Mouse (Mus musculus): Measurements from ENCODE around the gene Klhl29. TPM values are rescaled to one million over a fixed set of nuclear protein-coding genes. Genes with fewer than 3 reads are reported as not detected.

Gene Klhl29
- polyA plus RNA-seq, 1 experiment from 2014 or later: 3.4 TPM

DNA sequence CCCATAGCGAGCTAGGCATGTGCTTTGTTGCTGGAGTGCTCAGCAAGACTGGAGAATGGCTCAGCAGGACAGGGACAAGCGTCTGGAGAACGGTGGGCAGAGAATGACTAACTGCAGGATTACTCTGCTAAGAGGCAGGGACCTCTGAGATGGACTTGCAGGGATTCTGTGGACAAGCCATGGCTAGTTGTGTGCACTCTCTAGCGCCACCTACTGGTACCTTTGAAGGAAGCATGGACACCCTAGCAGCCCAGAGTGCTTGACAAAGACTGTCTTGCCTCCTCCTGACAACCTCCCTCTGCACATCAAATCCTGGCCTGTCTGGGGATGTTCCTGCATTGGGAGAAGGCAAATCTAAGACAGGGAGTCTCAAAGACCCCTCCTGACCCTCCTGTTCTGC, 239.2 kb downstream of the Klhl29 start:
- Histone ChIP-seq H3K4me1 (ENCODE audit: control insufficient read depth, insufficient read depth, low read length) (no peaks in the 10 kb centered on the region), H3K4me2 (replicated peaks; ENCODE audit: low read depth, low read length) (no peak overlapping the region), H3K36me3 (ENCODE audit: control insufficient read depth, insufficient read depth, low read length) (no peaks in the 10 kb centered on the region), H3K4me3 (ENCODE audit: low read depth, low read length) (no peak overlapping the region), H3K27me3 (ENCODE audit: control insufficient read depth, insufficient read depth, low read length) (no peaks in the 10 kb centered on the region), H3K9ac (replicated peaks; ENCODE audit: low read depth, low read length) (no peak overlapping the region), H3K27ac (ENCODE audit: low read length) (no peak overlapping the region), H3K9me3 (ENCODE audit: control insufficient read depth, low read depth, low read length) (no peaks in the 10 kb centered on the region)
- WGBS: 35% methylated on average over 4 of the region's 4 CpGs
- no peak for ATAC-seq (ENCODE audit: insufficient number of reproducible peaks, insufficient read depth, low FRiP score, low read depth)

DNA sequence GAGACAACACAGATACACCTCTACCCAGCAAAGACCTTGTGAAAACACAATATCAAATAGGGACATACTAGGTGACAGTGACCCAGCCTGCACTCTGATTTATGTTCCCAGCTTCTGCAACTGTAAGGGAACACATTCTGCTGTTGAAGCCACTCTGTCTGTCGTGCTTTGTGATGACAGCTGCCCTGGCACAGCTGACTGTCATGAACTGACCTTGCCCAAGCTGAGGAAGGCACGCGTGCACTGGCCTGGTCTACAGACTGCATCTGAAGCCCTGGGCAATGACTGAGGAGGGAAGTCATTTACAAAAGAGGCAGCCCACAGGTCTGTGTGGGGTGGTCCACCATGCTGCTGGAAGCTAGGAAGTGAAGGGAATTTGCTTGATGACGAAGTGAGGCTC, 246.3 kb downstream of the Klhl29 start:
- Histone ChIP-seq H3K27me3 (ENCODE audit: control insufficient read depth, insufficient read depth, low read length) (no peaks in the 10 kb centered on the region), H3K27ac (ENCODE audit: low read length) (no peak overlapping the region), H3K9ac (replicated peaks; ENCODE audit: low read depth, low read length) (no peak overlapping the region), H3K4me1 (ENCODE audit: control insufficient read depth, insufficient read depth, low read length) (no peaks in the 10 kb centered on the region), H3K9me3 (ENCODE audit: control insufficient read depth, low read depth, low read length) (no peaks in the 10 kb centered on the region), H3K4me3 (ENCODE audit: low read depth, low read length) (no peak overlapping the region), H3K36me3 (ENCODE audit: control insufficient read depth, insufficient read depth, low read length) (no peaks in the 10 kb centered on the region; the same call in 1 of the 2 replicates), H3K4me2 (replicated peaks; ENCODE audit: low read depth, low read length) (no peak overlapping the region)
- ATAC-seq (ENCODE audit: insufficient number of reproducible peaks, insufficient read depth, low FRiP score, low read depth): no peak
- WGBS: 88% methylated on average over 4 of the region's 4 CpGs

DNA sequence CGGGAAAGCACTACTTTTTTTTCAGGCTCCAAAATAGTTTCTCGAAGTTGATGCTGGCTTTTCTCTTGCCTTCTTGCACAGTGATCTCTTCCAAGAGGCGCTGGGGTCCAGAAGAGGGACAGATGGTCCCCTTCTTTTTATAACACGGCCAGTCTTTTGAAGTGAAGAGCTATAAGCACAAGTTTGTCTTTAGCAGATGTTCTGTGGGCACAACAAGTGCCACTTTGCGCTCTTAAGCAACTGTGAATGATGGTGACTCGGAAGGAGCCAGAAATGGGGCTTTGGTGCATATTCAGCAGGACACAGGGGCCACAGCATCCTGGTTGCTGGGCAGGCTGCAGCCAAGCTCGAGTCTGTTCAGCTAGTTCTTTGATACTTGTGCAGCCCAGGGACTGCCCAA, 249.6 kb downstream of the Klhl29 start:
- Histone ChIP-seq H3K27ac (ENCODE audit: low read length) (no peak overlapping the region), H3K36me3 (ENCODE audit: control insufficient read depth, insufficient read depth, low read length) (no peaks in the 10 kb centered on the region; the same call in 1 of the 2 replicates), H3K4me3 (ENCODE audit: low read depth, low read length) (no peak overlapping the region), H3K4me1 (ENCODE audit: control insufficient read depth, insufficient read depth, low read length) (0 out of 2 replicates have a peak, but pooled peaks cover 4% of the 10 kb centered on the region), H3K27me3 (ENCODE audit: control insufficient read depth, insufficient read depth, low read length) (no peaks in the 10 kb centered on the region), H3K9ac (replicated peaks; ENCODE audit: low read depth, low read length) (no peak overlapping the region), H3K4me2 (replicated peaks; ENCODE audit: low read depth, low read length) (no peak overlapping the region), H3K9me3 (ENCODE audit: control insufficient read depth, low read depth, low read length) (no peaks in the 10 kb centered on the region)
- WGBS: 77% methylated on average over 7 of the region's 7 CpGs
- ATAC-seq (ENCODE audit: insufficient number of reproducible peaks, insufficient read depth, low FRiP score, low read depth): no peak

DNA sequence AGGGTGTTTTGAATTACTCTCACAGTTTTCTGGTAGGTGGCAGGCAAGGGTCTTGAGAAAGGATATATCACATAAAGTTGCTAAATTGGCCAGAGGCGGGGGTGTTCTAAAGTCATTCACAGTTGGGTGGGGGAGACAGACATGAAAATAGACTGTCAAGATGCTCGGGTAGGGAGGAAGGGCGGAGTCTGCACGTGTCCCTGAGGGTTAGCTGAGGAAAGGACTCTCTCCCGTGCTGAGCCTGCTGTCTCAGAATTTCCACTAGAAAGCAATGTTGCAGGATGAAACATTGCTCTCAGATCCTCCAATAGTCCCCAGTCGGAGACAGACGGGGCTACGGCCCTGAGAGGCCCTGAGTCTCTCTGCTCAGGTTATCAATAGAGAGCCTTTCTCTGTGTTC, 252.5 kb downstream of the Klhl29 start:
- Histone ChIP-seq H3K4me1 (ENCODE audit: control insufficient read depth, insufficient read depth, low read length) (peaks cover 8% of the 10 kb centered on the region; the same call in 1 of the 2 replicates), H3K27me3 (ENCODE audit: control insufficient read depth, insufficient read depth, low read length) (no peaks in the 10 kb centered on the region), H3K4me2 (replicated peaks; ENCODE audit: low read depth, low read length) (no peak overlapping the region), H3K27ac (ENCODE audit: low read length) (no peak overlapping the region), H3K9ac (replicated peaks; ENCODE audit: low read depth, low read length) (no peak overlapping the region), H3K36me3 (ENCODE audit: control insufficient read depth, insufficient read depth, low read length) (no peaks in the 10 kb centered on the region; the same call in 1 of the 2 replicates), H3K9me3 (ENCODE audit: control insufficient read depth, low read depth, low read length) (no peaks in the 10 kb centered on the region), H3K4me3 (ENCODE audit: low read depth, low read length) (no peak overlapping the region)
- 52% methylated on average over 8 of the region's 8 CpGs for WGBS
- no peak for ATAC-seq (ENCODE audit: insufficient number of reproducible peaks, insufficient read depth, low FRiP score, low read depth)

DNA sequence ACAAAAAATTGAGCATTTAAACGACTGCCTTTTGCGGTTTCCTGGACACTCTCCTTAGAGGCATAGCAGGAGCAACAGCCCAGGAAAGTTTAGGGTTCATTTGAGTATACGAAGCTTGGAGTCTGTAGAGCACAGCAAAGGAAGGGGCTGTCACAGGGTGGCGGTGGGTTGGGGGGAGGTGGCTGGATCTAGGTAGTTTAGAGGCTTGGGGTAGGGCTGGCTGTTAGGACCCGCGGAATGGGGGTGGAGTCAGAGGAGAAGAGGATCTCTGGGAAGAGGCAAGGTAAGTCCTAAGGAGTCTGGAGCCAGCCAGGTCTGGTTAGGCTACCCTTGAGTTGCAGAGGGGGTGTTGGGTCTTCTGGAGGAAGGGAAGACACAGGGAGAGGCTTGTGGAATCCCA, 255.2 kb downstream of the Klhl29 start:
- no peak overlapping the region for H3K4me3 ChIP-seq (ENCODE audit: low read depth, low read length)
- ATAC-seq (ENCODE audit: insufficient number of reproducible peaks, insufficient read depth, low FRiP score, low read depth): peak; percentile 11; the same call in 1 of the 2 replicates

DNA sequence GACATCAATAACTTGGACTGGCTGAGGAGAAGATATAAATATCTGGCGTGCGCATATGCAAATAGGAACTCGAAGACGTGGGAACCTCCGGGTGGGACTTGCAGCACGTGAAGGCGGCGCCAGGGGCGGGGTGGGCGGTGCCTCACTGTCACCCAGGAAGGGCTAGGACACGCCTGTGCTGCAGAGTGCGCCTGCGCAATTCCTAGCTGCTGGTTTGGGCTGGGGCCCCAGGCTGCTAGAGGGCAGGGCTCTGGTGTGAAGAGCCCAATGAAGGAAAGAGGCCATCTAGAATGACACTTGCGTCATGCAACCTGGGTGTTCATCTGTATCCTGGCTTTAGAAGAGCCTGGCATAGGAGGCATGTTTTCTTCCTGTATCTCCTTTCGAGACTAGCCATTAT, 255.8 kb downstream of the Klhl29 start:
- 14% methylated on average over 15 of the region's 15 CpGs for WGBS
- H3K4me2 ChIP-seq (replicated peaks; ENCODE audit: low read depth, low read length): peak overlapping the region; percentile 36
- ATAC-seq (ENCODE audit: insufficient number of reproducible peaks, insufficient read depth, low FRiP score, low read depth): peak; percentile 90
- peak overlapping the region; percentile 17; the same call in 1 of the 2 replicates for H3K4me3 ChIP-seq (ENCODE audit: low read depth, low read length)
- no peak overlapping the region for H3K9ac ChIP-seq (replicated peaks; ENCODE audit: low read depth, low read length)
- H3K9me3 ChIP-seq (ENCODE audit: control insufficient read depth, low read depth, low read length): no peaks in the 10 kb centered on the region
- H3K4me1 ChIP-seq (ENCODE audit: control insufficient read depth, insufficient read depth, low read length): peaks cover 8% of the 10 kb centered on the region; the same call in 1 of the 2 replicates
- no peak overlapping the region for H3K27ac ChIP-seq (ENCODE audit: low read length)
- H3K27me3 ChIP-seq (ENCODE audit: control insufficient read depth, insufficient read depth, low read length): no peaks in the 10 kb centered on the region
- no peaks in the 10 kb centered on the region for H3K36me3 ChIP-seq (ENCODE audit: control insufficient read depth, insufficient read depth, low read length)

More for the DNA sequence above, 255.2 kb downstream of the Klhl29 start:
- H3K36me3 ChIP-seq (ENCODE audit: control insufficient read depth, insufficient read depth, low read length): no peaks in the 10 kb centered on the region
- no peaks in the 10 kb centered on the region for H3K27me3 ChIP-seq (ENCODE audit: control insufficient read depth, insufficient read depth, low read length)
- H3K9me3 ChIP-seq (ENCODE audit: control insufficient read depth, low read depth, low read length): no peaks in the 10 kb centered on the region
- H3K4me2 ChIP-seq (replicated peaks; ENCODE audit: low read depth, low read length): peak overlapping the region; percentile 36; the same call in 1 of the 2 replicates
- H3K27ac ChIP-seq (ENCODE audit: low read length): no peak overlapping the region
- 45% methylated on average over 6 of the region's 6 CpGs for WGBS
- H3K4me1 ChIP-seq (ENCODE audit: control insufficient read depth, insufficient read depth, low read length): peaks cover 8% of the 10 kb centered on the region; the same call in 1 of the 2 replicates
- H3K9ac ChIP-seq (replicated peaks; ENCODE audit: low read depth, low read length): no peak overlapping the region

DNA sequence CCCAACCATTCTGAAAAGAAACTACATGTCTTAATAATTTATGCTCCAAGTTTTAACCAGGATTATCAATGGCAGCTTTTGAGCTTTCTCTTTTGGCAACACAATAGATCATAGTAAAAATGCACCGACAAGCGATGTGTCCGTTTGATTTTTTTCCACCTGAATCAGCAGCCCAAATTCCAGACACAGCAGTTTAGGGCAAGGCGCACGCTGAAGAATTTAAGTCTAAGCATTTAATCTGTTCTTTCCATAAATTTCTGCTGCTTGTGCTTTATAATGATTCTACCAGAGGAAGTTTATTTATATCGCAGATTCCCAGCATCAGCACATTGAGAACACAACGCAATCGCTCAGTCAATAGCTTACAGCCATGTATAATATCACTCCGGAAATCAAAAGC, 256.2 kb downstream of the Klhl29 start:
- Histone ChIP-seq H3K36me3 (ENCODE audit: control insufficient read depth, insufficient read depth, low read length) (no peaks in the 10 kb centered on the region), H3K9me3 (ENCODE audit: control insufficient read depth, low read depth, low read length) (no peaks in the 10 kb centered on the region), H3K27ac (ENCODE audit: low read length) (no peak overlapping the region), H3K27me3 (ENCODE audit: control insufficient read depth, insufficient read depth, low read length) (no peaks in the 10 kb centered on the region), H3K4me3 (ENCODE audit: low read depth, low read length) (peak overlapping the region; percentile 17; the same call in 1 of the 2 replicates), H3K4me2 (replicated peaks; ENCODE audit: low read depth, low read length) (peak overlapping the region; percentile 36), H3K9ac (replicated peaks; ENCODE audit: low read depth, low read length) (no peak overlapping the region), H3K4me1 (ENCODE audit: control insufficient read depth, insufficient read depth, low read length) (peaks cover 8% of the 10 kb centered on the region; the same call in 1 of the 2 replicates)
- ATAC-seq (ENCODE audit: insufficient number of reproducible peaks, insufficient read depth, low FRiP score, low read depth): no peak
- 30% methylated on average over 9 of the region's 9 CpGs for WGBS

DNA sequence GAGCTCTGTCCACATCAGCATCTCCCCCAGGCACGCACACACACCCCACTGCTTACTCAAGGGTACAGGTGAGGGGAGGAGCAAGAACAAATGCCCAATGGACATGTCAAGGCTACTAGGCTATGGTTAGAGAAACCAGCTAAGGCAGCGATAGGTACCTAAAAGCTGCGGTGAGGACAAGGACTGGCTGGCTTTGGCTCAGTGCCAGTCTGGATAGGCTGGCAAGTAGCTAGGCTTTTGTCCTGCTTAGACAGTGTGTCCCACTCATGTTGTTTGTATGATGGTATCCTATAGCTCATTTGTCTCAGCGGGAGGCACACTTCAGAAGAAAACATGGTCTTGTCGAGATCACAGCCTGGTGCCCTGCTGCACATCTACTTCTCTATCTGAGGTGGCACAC, 258.9 kb downstream of the Klhl29 start:
- no peaks in the 10 kb centered on the region for H3K9me3 ChIP-seq (ENCODE audit: control insufficient read depth, low read depth, low read length)
- 81% methylated on average over 5 of the region's 5 CpGs for WGBS
- H3K9ac ChIP-seq (replicated peaks; ENCODE audit: low read depth, low read length): no peak overlapping the region
- no peak overlapping the region for H3K27ac ChIP-seq (ENCODE audit: low read length)
- ATAC-seq (ENCODE audit: insufficient number of reproducible peaks, insufficient read depth, low FRiP score, low read depth): no peak
- no peaks in the 10 kb centered on the region for H3K27me3 ChIP-seq (ENCODE audit: control insufficient read depth, insufficient read depth, low read length)
- no peaks in the 10 kb centered on the region for H3K36me3 ChIP-seq (ENCODE audit: control insufficient read depth, insufficient read depth, low read length)
- no peak overlapping the region for H3K4me3 ChIP-seq (ENCODE audit: low read depth, low read length)
- no peak overlapping the region for H3K4me2 ChIP-seq (replicated peaks; ENCODE audit: low read depth, low read length)
- H3K4me1 ChIP-seq (ENCODE audit: control insufficient read depth, insufficient read depth, low read length): peaks cover 4% of the 10 kb centered on the region; the same call in 1 of the 2 replicates

DNA sequence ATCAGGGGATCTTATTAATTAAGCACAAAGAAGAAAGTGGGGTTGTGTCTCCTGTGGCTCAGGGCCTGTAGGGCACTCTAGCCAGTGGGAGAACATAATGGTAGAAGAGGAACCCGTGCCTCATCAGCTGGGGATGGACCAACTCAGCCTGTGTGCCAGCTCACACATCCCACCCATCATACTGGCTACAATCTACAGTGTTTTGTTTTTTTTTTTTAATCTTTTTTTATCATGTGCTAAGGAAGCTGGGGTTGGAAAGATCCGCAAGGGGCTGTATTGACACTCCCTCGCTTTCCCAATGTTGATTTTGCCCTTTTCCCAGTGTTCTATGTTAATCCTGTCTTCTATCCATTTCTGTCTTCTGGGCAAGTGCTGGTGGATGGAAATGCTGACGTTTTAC, 260.9 kb downstream of the Klhl29 start:
- H3K27ac ChIP-seq (ENCODE audit: low read length): no peak overlapping the region
- H3K27me3 ChIP-seq (ENCODE audit: control insufficient read depth, insufficient read depth, low read length): no peaks in the 10 kb centered on the region
- no peak overlapping the region for H3K4me3 ChIP-seq (ENCODE audit: low read depth, low read length)
- no peak overlapping the region for H3K4me2 ChIP-seq (replicated peaks; ENCODE audit: low read depth, low read length)
- H3K4me1 ChIP-seq (ENCODE audit: control insufficient read depth, insufficient read depth, low read length): no peaks in the 10 kb centered on the region
- WGBS: 73% methylated on average over 4 of the region's 4 CpGs
- H3K9me3 ChIP-seq (ENCODE audit: control insufficient read depth, low read depth, low read length): no peaks in the 10 kb centered on the region
- no peaks in the 10 kb centered on the region for H3K36me3 ChIP-seq (ENCODE audit: control insufficient read depth, insufficient read depth, low read length)
- no peak for ATAC-seq (ENCODE audit: insufficient number of reproducible peaks, insufficient read depth, low FRiP score, low read depth)
- no peak overlapping the region for H3K9ac ChIP-seq (replicated peaks; ENCODE audit: low read depth, low read length)
